Mouse (Mus musculus) liver, embryonic 15.5 days (tissue): ENCODE measurements around the gene Herpud1. TPM values are rescaled to one million over a fixed set of nuclear protein-coding genes. Genes with fewer than 3 reads are reported as not detected.

Experiments used
- ATAC-seq: fragments of 200-750 bp; cut with Nextera tagmentation; 2 replicates; pipeline ENCODE4 v1.8.0; 2017; ENCODE audit warnings: moderate number of reproducible peaks, mild to moderate bottlenecking, moderate library complexity; ENCODE audit not compliant: insufficient read depth
- H3K27ac ChIP-seq: fragments of 300-500 bp; sonication (generic); replicated peaks from 2 replicates; pipeline ENCODE4 v1.5.1; 2015; ENCODE audit warnings: mild to moderate bottlenecking, inconsistent platforms
- H3K27me3 ChIP-seq: fragments of 300-500 bp; sonication (generic); 2 replicates; pipeline ENCODE4 v1.6.1; 2015; ENCODE audit warnings: mild to moderate bottlenecking, inconsistent platforms
- H3K36me3 ChIP-seq: fragments of 300-500 bp; sonication (generic); replicated peaks from 2 replicates; pipeline ENCODE4 v1.6.1; 2015; ENCODE audit warnings: moderate library complexity, mild to moderate bottlenecking, inconsistent platforms
- H3K4me1 ChIP-seq: fragments of 300-500 bp; sonication (generic); replicated peaks from 2 replicates; pipeline ENCODE4 v1.6.1; 2015; ENCODE audit warnings: inconsistent platforms
- H3K4me2 ChIP-seq: fragments of 300-500 bp; sonication (generic); 2 replicates; pipeline ENCODE4 v1.6.1; 2015; ENCODE audit warnings: moderate library complexity, mild to moderate bottlenecking, inconsistent platforms
- H3K4me3 ChIP-seq: fragments of 300-500 bp; sonication (generic); replicated peaks from 2 replicates; pipeline ENCODE4 v1.5.1; 2015; ENCODE audit warnings: mild to moderate bottlenecking, inconsistent platforms
- H3K9ac ChIP-seq: fragments of 300-500 bp; sonication (generic); 2 replicates; pipeline ENCODE4 v1.6.1; 2015; ENCODE audit warnings: moderate library complexity, mild to moderate bottlenecking, inconsistent platforms
- H3K9me3 ChIP-seq: fragments of 300-500 bp; sonication (generic); replicated peaks from 2 replicates; pipeline ENCODE4 v1.6.1; 2016; ENCODE audit warnings: inconsistent platforms
- WGBS: fragments of 180-500 bp; shearing (Covaris S2); methylation state at CpG from one replicate; pipeline ENCODE4 v1.1.7; 2015; ENCODE audit warnings: mixed read lengths; ENCODE audit not compliant: insufficient replicate concordance; 5-methylcytosine and 5-hydroxymethylcytosine counted together
- polyA plus RNA-seq: library from polyadenylated mRNA; unstranded; fragments of >200 nt; fragmentation: Nextera tagmentation; extraction: Ambion mirVana; gene quantifications from 2 replicates; pipeline ENCODE4 v1.2.1, GENCODE M21; 2015

Herpud1 gene
- polyA plus RNA-seq, 1 experiment from 2014 or later: 139 TPM

GRCm38 (mm10) chr8:94408443-94409080, 22.3 kb downstream of the Herpud1 start:
- peak; percentile 37; the same call in 1 of the 2 replicates for ATAC-seq
- Histone ChIP-seq H3K4me2 (no peak overlapping the region), H3K4me1 (peaks cover 12% of the 10 kb centered on the region), H3K9ac (no peak overlapping the region), H3K36me3 (no peaks in the 10 kb centered on the region), H3K27me3 (no peaks in the 10 kb centered on the region; the same call in 1 of the 2 replicates), H3K27ac (no peak overlapping the region), H3K9me3 (no peaks in the 10 kb centered on the region), H3K4me3 (no peak overlapping the region)
- WGBS: 16% methylated on average over 8 of the region's 8 CpGs

- Histone ChIP-seq H3K27ac (no peak overlapping the region), H3K4me3 (no peak overlapping the region), H3K9me3 (no peaks in the 10 kb centered on the region), H3K4me2 (no peak overlapping the region), H3K9ac (no peak overlapping the region), H3K36me3 (no peaks in the 10 kb centered on the region), H3K27me3 (no peaks in the 10 kb centered on the region; the same call in 1 of the 2 replicates), H3K4me1 (peaks cover 12% of the 10 kb centered on the region)
- WGBS: 59% methylated on average over 7 of the region's 7 CpGs
- ATAC-seq: no peak
Measured at GRCm38 (mm10) chr8:94409523-94409922, 23.3 kb downstream of the Herpud1 start.

- ATAC-seq: no peak
Measured at GRCm38 (mm10) chr8:94412518-94412917, 26.3 kb downstream of the Herpud1 start.

GRCm38 (mm10) chr8:94413509-94413908, 27.3 kb downstream of the Herpud1 start:
- WGBS: 44% methylated on average over 6 of the region's 6 CpGs
- H3K4me2 ChIP-seq: no peak overlapping the region
- no peak overlapping the region for H3K9ac ChIP-seq
- H3K36me3 ChIP-seq: no peaks in the 10 kb centered on the region
- H3K9me3 ChIP-seq: no peaks in the 10 kb centered on the region
- no peak for ATAC-seq
- no peak overlapping the region for H3K27ac ChIP-seq
- no peak overlapping the region for H3K4me3 ChIP-seq
- peaks cover 6% of the 10 kb centered on the region for H3K4me1 ChIP-seq
- H3K27me3 ChIP-seq: no peaks in the 10 kb centered on the region; the same call in 1 of the 2 replicates

More at GRCm38 (mm10) chr8:94412518-94412917, 26.3 kb downstream of the Herpud1 start:
- Histone ChIP-seq H3K36me3 (no peaks in the 10 kb centered on the region), H3K27me3 (no peaks in the 10 kb centered on the region; the same call in 1 of the 2 replicates), H3K9ac (no peak overlapping the region), H3K4me1 (peaks cover 12% of the 10 kb centered on the region), H3K4me2 (no peak overlapping the region), H3K27ac (no peak overlapping the region), H3K9me3 (no peaks in the 10 kb centered on the region), H3K4me3 (no peak overlapping the region)
- WGBS: 58% methylated on average over 6 of the region's 6 CpGs

- no peak for ATAC-seq
- no peak overlapping the region for H3K4me2 ChIP-seq
Measured at GRCm38 (mm10) chr8:94415218-94415617, 29.0 kb downstream of the Herpud1 start.

GRCm38 (mm10) chr8:94418017-94418416, 31.8 kb downstream of the Herpud1 start:
- H3K9me3 ChIP-seq: no peaks in the 10 kb centered on the region
- H3K4me2 ChIP-seq: no peak overlapping the region
- ATAC-seq: no peak
- H3K4me3 ChIP-seq: no peak overlapping the region
- 0 out of 2 replicates have a peak, but pooled peaks cover 3% of the 10 kb centered on the region for H3K27me3 ChIP-seq
- no peaks in the 10 kb centered on the region for H3K4me1 ChIP-seq
- WGBS: 43% methylated on average over 9 of the region's 9 CpGs
- H3K9ac ChIP-seq: no peak overlapping the region
- H3K36me3 ChIP-seq: no peaks in the 10 kb centered on the region
- no peak overlapping the region for H3K27ac ChIP-seq

More at GRCm38 (mm10) chr8:94415218-94415617, 29.0 kb downstream of the Herpud1 start:
- 43% methylated on average over 2 of the region's 2 CpGs for WGBS
- H3K4me1 ChIP-seq: no peaks in the 10 kb centered on the region
- H3K27me3 ChIP-seq: no peaks in the 10 kb centered on the region; the same call in 1 of the 2 replicates
- no peak overlapping the region for H3K9ac ChIP-seq
- no peaks in the 10 kb centered on the region for H3K36me3 ChIP-seq
- H3K4me3 ChIP-seq: no peak overlapping the region
- H3K9me3 ChIP-seq: no peaks in the 10 kb centered on the region
- H3K27ac ChIP-seq: no peak overlapping the region

DNA sequence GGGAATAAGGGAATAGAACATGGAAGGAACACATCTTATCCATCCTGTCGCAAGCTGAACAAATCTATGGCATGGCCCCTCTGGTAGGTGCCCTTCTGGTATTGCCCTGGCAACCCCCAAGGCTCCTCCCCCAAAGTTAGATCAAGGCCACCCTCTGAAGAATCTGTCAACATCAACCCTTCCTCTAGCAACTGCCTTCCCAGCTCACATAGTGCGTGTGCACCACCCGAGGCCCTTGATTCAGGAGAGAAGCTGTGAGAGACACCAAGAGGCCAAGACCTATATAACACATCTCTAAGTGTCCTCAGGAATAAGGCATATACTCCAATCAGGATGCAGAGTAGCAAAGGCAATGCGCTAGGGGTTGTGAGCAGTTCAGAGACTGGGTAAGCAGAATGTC, 36.0 kb downstream of the Herpud1 start:
- no peaks in the 10 kb centered on the region for H3K4me1 ChIP-seq

DNA sequence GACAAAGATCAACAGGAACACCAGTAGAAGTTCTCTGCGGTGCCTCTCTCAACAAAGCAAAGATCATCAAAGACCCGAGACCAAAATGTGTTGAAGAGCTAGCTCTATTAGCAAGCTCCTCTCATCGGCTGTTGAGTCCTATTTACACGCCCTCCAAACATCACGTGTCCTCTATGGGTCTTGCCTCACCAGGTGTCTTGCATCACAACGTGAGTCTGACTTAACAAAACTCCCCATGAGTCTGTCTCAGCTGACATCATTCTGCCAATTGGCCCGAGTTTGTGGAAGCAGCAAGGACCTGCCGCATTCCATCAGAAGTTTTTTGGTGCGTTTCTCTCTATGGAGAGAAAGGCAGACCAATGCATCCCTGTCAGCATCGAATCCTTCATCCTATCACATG, 41.7 kb downstream of the Herpud1 start:
- no peak overlapping the region for H3K4me3 ChIP-seq
- no peak overlapping the region for H3K27ac ChIP-seq
- no peak for ATAC-seq
- H3K4me1 ChIP-seq: no peaks in the 10 kb centered on the region
- H3K9ac ChIP-seq: no peak overlapping the region
- H3K36me3 ChIP-seq: no peaks in the 10 kb centered on the region
- H3K4me2 ChIP-seq: no peak overlapping the region
- no peaks in the 10 kb centered on the region for H3K9me3 ChIP-seq
- peaks cover 14% of the 10 kb centered on the region for H3K27me3 ChIP-seq
- WGBS: 45% methylated on average over 10 of the region's 10 CpGs

More for the DNA sequence above, 36.0 kb downstream of the Herpud1 start:
- no peak overlapping the region for H3K9ac ChIP-seq
- H3K27ac ChIP-seq: no peak overlapping the region
- no peak overlapping the region for H3K4me2 ChIP-seq
- peaks cover 3% of the 10 kb centered on the region; the same call in 1 of the 2 replicates for H3K27me3 ChIP-seq
- no peaks in the 10 kb centered on the region for H3K9me3 ChIP-seq
- 71% methylated on average over 4 of the region's 4 CpGs for WGBS
- no peak overlapping the region for H3K4me3 ChIP-seq
- H3K36me3 ChIP-seq: no peaks in the 10 kb centered on the region
- no peak for ATAC-seq

DNA sequence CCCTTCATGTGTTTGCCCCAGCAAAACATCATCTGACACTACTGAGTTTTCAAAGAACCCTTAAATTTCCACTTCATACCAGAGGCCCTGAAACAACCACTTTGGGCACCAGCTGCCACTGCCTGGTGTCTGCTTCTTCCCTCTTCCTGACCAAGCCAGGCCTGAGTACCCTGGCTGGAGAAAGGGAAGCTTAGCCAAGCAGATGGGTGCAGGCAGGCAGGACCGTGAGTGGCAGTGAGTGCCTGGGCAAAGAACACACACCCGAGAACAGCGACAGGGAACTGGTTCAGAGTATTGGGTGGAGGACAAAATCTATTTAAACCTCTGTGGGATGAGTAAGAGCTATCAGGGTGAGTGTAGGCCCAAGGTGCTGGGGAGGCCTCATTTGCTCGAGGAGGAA, 42.2 kb downstream of the Herpud1 start:
- Histone ChIP-seq H3K4me1 (no peaks in the 10 kb centered on the region), H3K4me3 (no peak overlapping the region), H3K4me2 (no peak overlapping the region), H3K9me3 (no peaks in the 10 kb centered on the region), H3K36me3 (no peaks in the 10 kb centered on the region), H3K27me3 (peaks cover 18% of the 10 kb centered on the region), H3K9ac (no peak overlapping the region), H3K27ac (no peak overlapping the region)
- 48% methylated on average over 4 of the region's 4 CpGs for WGBS
- ATAC-seq: no peak

DNA sequence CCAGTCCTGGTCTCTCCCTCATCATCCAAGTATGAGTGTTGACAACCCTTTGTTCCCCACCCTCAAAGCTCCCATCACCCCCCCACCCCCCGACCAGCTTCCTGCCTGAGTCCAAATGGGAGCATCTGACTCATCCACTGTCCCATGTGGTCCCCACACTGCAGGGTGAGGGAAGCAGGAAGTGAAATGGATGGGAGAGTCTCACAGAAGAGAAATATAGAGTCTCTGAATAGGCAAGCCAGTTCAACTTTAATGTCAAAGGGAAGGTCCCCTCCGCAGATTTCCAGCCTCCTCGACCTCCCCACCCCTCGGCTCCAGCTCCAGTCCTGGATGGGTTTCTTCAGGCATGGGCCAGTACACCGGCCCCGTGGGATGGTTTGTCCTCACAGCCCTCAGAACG, 43.1 kb downstream of the Herpud1 start:
- Histone ChIP-seq H3K4me2 (no peak overlapping the region), H3K27ac (no peak overlapping the region), H3K4me3 (no peak overlapping the region), H3K9me3 (no peaks in the 10 kb centered on the region), H3K4me1 (peaks cover 7% of the 10 kb centered on the region), H3K9ac (no peak overlapping the region), H3K36me3 (no peaks in the 10 kb centered on the region), H3K27me3 (peaks cover 28% of the 10 kb centered on the region)
- WGBS: 69% methylated on average over 7 of the region's 7 CpGs
- ATAC-seq: no peak

DNA sequence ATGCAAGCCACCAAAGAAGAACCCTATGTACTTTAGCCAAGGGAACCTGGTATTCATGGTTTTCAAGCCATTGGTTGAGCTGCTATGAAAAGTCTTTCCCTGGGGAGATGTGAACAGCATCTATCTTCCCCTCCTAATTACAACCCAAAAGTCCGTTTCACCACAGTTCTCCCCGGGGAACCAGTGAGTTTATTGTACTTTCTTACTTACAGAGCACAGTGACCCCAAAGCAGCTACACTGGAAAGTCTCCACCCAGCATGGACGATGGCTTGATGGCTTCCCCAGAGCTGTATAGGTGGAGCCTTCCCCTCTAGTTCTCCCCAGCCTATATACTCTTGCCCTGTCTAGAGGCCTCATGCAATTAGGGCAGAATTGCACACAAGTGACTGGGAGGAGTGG, 46.0 kb downstream of the Herpud1 start:
- WGBS: 54% methylated on average over 3 of the region's 3 CpGs
- Histone ChIP-seq H3K4me3 (no peak overlapping the region), H3K9ac (no peak overlapping the region), H3K27ac (no peak overlapping the region), H3K36me3 (no peaks in the 10 kb centered on the region), H3K4me2 (no peak overlapping the region), H3K4me1 (peaks cover 8% of the 10 kb centered on the region), H3K27me3 (peaks cover 29% of the 10 kb centered on the region), H3K9me3 (no peaks in the 10 kb centered on the region)
- ATAC-seq: no peak
